Mouse (Mus musculus) kidney, adult 11 months (tissue): ENCODE data around the gene Gm49373.

Source experiments
- DNase-seq: peaks from one replicate; pipeline ENCODE4 v3.0.0; 2022

The Gm49373 gene

GRCm38 (mm10) chr9:21073044-21073840 is at the start of gene Gm49373, which contains the start of gene Fdx1l:
Gene Gm49373 (minus strand): TSS chr9:21073096.
Gene Fdx1l (minus strand): TSS chr9:21073614.
- DNase-seq: peak; percentile 90

DNA sequence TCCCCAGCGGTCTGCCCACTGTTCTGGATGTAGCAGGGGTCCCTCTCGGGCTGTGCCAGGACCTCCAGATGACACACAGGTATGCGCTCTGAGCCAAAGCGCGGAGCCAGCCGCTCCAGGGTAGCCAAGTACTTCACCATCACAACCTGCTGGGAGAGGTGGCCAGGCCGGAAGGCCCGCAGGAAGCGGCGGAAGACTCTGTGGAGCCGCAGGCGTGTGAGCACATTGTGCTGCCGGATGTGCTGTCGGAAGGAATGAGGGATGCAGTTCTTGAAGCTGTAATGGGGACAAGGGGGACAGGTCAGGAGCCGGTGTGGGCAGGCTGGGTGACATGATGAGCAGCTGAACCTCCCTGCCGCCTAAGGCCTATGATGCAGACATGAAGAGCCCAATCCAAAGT is 48.6 kb upstream of the Gm49373 start:
- DNase-seq: no peak

- no peak for DNase-seq
Observed at GRCm38 (mm10) chr9:21117073-21117472, 44.2 kb upstream of the Gm49373 start.

DNA sequence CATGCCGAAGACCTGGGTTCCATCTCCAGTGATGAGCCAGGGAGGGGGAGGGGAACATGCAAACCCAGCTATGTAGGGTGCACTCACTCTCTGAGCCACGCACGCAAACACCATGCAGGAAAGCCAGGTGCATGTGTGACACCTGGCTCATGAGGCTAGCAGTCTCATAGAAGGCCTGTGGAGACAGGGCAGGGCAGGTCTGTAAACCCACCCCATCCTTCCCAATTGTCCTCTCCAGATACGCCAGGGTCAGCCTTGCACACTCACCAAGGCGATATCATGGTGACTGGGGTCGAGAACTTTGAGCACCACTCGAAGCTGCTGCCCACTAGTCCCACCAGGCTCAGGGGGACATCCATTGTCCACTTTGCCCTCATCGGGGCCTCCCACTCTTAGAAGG is 42.2 kb upstream of the Gm49373 start:
- DNase-seq: no peak

- no peak for DNase-seq
Observed at GRCm38 (mm10) chr9:21114190-21114589, 41.3 kb upstream of the Gm49373 start.

GRCm38 (mm10) chr9:21113751-21114150 is 40.9 kb upstream of the Gm49373 start:
- DNase-seq: no peak

GRCm38 (mm10) chr9:21107607-21108237 is 34.8 kb upstream of the Gm49373 start:
- no peak for DNase-seq

DNA sequence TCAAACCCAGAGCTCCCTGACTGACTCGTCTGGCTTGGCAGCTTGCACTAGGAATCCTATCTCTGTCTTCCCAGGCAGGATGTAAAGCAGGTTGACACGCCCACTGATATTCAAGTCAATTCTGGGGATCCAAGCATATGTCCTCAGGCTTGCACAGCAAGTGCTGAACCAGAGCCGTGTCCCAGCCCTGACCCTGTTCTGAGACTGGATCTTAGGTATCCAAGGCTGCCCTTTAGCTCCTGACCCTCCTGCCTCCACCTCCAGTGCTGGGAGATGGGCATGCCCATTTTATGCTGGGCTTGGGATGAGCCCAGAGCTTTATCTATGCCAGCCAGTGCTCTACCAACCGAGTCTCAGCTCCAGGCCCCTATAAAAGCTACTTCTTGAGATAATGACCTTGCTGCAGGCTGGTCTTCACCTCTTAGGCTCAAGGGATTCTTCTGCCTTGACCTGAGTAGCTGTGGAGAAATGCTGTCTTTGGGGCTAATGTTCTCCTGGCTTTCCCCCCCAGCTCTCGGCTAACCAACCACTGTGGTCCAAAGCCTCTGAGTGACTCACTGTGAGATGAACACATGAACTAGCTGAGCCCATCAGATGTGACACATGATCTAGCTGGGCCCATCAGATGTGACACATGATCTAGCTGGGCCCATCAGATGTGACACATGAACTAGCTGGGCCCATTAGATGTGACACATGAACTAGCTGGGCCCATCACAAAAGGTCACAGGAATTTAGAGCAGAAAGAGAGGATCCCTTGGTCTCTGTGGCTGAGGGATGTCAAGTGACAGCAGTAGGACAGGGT is 33.1 kb upstream of the Gm49373 start:
- no peak for DNase-seq

DNA sequence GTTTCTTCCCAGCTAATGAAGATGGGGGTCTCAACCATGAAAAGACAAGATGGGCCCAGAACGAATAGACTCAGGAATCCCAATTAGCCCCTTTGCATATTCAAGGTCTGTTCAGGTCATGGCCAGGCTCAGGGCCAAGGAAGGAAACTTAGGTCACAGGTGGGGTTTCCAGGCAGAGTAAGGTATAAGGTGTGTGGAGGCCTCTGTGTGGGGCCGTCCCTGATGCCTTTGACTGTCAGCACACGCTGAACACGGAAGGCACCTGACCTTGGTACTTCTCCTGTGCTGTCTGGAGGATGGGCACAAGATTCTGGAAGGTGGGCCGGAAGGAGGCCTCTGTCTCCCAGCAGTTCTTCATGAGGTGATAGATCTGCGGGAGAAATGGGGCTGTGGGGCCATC is 31.9 kb upstream of the Gm49373 start:
- DNase-seq: no peak

DNA sequence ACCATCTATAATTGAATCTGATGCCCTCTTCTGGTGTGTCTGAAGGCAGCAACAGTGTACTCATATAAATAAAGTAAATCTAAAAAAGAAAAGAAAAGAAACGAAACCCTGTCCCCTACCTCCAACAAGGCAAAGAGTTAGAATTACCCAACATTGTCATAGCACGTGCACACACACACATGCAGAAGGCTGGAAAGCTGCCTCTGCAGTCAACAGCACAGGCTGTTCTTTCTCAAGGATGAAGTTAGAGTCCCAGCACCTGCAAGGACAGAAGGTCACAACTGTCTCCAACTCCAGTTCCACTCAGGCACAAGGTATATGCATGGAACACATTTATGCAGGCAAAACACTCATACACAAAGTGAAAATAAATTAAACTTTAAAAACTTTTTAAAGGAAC is 29.2 kb upstream of the Gm49373 start:
- no peak for DNase-seq

GRCm38 (mm10) chr9:21100447-21101161 is 27.7 kb upstream of the Gm49373 start:
- DNase-seq: no peak

DNA sequence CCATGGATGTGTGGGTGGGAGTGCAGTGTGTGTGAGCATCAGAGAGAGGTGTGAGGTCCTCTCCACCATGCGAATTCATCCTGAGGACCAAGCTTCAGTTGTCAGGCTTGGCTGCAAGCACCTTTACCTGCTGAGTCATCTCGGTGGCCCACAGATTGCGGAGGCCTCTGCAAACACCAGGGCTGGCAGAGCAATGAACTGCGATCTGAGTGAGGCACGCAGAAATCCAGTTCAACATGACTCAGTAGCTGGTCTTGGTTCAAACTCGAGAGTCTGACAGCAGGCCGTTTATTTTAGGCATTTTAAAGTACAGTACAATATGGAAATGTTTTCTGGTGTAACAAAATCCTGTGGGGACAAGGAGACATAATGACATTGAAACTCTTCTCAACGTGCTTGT is 24.9 kb upstream of the Gm49373 start:
- no peak for DNase-seq

- DNase-seq: no peak
Observed at GRCm38 (mm10) chr9:21095958-21096357, 23.1 kb upstream of the Gm49373 start.

- no peak for DNase-seq
Observed at GRCm38 (mm10) chr9:21093423-21093822, 20.5 kb upstream of the Gm49373 start.

- peak; percentile 99 for DNase-seq
Observed at GRCm38 (mm10) chr9:21091707-21092320, 18.9 kb upstream of the Gm49373 start, which contains the start of the genes Gm38431 and Raver1. Gene Gm38431 (minus strand): TSS chr9:21091997. Gene Raver1 (minus strand): TSS chr9:21092008.

DNA sequence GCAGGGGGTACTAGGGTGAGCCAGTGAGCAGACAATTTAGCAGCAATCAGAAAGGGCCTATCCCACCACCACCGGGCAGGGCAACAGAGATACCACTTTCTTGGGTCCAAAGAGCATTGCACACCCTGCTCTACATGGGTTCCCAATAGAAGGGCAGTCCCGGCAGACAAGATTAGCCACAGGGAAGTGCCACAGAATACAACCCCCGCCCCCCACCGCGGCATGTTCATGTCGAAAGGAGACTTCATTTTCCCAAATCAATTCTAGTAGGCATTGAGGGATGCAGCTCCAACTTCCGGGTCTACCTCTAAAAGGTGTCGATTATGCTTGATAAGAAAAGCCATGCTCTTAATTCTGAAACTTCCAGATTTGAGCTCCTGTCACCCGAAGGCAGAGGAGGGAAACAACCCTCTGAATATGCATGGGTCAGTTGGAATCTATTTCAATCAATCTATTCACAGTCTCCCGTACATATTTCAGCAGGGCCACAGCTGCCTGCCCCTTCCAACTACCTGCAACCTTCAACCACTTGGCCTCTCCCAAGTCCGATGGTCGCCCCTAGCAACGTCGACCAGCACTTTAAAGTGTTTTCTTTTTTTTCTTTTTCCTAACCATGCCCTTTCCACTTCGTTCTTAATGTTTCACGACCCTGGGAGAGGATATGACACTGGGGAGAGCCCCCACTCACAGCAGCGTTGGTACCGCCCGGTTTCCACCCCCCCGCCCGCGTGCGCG is 18.2 kb upstream of the Gm49373 start:
- peak; percentile 32 for DNase-seq

- no peak for DNase-seq
Observed at GRCm38 (mm10) chr9:21090537-21090936, 17.6 kb upstream of the Gm49373 start.

DNA sequence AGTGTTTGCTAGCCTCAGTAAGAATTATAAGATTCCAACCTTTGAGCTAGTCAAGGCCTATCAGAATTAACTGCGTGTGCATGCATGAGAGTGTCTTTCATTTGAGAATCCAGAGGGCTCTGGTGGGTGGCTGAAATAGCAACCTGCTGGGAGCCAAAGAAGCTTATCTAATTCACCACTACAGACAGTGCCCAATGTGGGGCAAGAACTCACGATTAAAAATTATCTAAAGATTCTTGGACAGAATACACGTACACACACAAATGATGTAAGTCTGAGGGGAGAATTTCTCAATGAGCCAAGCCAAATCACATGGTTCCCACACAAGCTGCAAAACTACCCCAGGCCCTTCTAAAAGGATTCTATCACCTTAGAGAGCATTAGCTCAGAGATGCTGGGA is 10.4 kb upstream of the Gm49373 start:
- DNase-seq: no peak

- DNase-seq: no peak
Observed at GRCm38 (mm10) chr9:21081127-21081526, 8.2 kb upstream of the Gm49373 start.

DNA sequence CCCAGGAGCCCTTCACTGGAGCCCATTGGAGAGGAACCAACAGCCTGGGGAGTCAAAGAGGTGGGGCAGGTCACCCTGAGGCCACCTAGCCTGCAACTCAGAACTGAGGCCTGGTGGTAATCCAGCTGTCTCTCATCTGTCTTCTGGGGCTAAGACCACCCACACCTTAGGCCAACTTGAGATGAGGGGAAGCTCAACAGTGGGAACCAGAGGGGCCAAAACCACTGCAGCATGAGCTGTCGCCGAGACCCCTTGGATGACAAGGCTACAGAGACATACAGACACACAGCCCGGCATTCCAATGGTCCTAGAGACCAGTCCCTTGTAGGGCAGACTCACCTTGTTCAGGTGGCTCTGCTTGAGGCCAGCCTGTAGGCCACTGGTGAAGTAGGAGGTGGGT is 2.7 kb upstream of the Gm49373 start:
- DNase-seq: no peak

GRCm38 (mm10) chr9:21074173-21074572 is 1.3 kb upstream of the Gm49373 start:
- DNase-seq: no peak

DNA sequence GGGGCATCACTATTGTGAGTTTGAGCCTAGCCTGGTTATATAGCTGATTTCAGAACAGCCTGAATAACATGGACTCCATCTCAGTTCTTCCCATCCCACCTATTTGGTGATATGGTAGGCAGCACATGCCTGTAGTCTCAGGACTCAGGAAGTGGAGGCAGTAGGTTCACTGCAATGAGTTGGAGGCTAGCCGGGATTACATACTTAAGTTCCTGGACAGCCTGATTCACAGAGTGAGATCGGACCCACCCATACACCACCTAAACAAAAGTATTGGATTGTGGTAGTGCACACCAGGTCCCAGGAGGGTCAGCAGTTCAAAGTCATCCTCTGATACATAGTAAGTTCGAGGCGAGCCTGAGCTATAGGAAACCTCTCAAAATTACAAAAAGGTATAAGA is 255 bp downstream of the Gm49373 start:
- no peak for DNase-seq
